Mouse (Mus musculus) brain, embryonic 14.5 days (tissue): ENCODE data around the gene Tmem33.

Experiments
- CTCF ChIP-seq: fragments of 200-500 bp; IDR thresholded peaks from 2 replicates; pipeline ENCODE4 v1.5.1; 2012; ENCODE audit warnings: inconsistent platforms, mild to moderate bottlenecking, moderate library complexity, borderline replicate concordance; ENCODE audit not compliant: insufficient read depth, insufficient read length; ENCODE audit errors: extremely low read depth
- POLR2A ChIP-seq: fragments of 200-500 bp; IDR thresholded peaks from 2 replicates; pipeline ENCODE4 v1.6.1; 2012; ENCODE audit warnings: mild to moderate bottlenecking, inconsistent platforms, borderline replicate concordance; ENCODE audit not compliant: poor library complexity, insufficient read depth, insufficient read length, severe bottlenecking; ENCODE audit errors: extremely low read depth

DNA sequence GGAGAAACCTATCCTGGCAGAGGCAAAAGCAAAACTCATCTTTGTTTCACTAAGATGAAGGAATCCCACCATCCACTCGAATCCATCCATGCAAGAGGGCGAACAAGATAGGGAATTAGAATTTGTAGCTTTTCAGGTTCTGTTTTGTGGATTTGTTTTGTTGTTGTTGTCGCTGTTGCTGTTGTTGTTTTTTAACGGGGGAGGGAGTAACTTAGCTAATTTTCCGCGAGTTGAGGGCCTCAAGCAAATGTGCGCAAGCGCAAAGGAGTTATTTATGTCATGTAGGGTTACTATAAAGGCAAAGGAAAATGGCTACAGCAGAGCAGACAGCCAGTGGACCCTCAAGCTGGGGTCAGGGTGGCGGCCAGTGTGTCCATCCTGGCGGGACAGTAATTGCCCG is 33.1 kb upstream of the Tmem33 start:
- TF ChIP-seq POLR2A (no peak), CTCF (no peak)
